Mouse (Mus musculus): ENCODE results near the gene Sc5d.

GRCm38 (mm10) chr9:42293051-42293450 lies 29.0 kb upstream of the Sc5d start:
- TF ChIP-seq POLR2A (IDR thresholded peaks at IDR 0.05; ENCODE audit: low read depth, low read length) (no peak), CTCF (IDR thresholded peaks at IDR 0.05; ENCODE audit: extremely low read depth, insufficient read depth, insufficient read length, insufficient replicate concordance) (no peak)
